Mouse (Mus musculus): ENCODE measurements at regions not wholly inside any gene's neighbourhood (a gene's known extent, or its start where the extent isn't known, plus 50 kb on each side); places are given as distances from the start of the nearest gene placed in this dataset.
A peak's percentile ranks its signal among the peaks of the same experiment; 100 is the strongest.

GRCm38 (mm10) chr16:55731003-55731402 lies 107.7 kb downstream of the Nfkbiz start:
- WGBS: 22% methylated on average over 8 of the region's 8 CpGs
- no peak for TF ChIP-seq POLR2A (IDR thresholded peaks at IDR 0.05; ENCODE audit: borderline replicate concordance, extremely low read depth, insufficient read depth, insufficient read length)
- DNase-seq (ENCODE audit: low spot score) (peak; percentile 82), ATAC-seq (ENCODE audit: low FRiP score, low read depth) (peak; percentile 83; the same call in 1 of the 2 replicates)
- Histone ChIP-seq H3K9ac (ENCODE audit: low read depth, low read length, severe bottlenecking) (no peak overlapping the region), H3K4me3 (replicated peaks; ENCODE audit: low read length) (no peak overlapping the region), H3K4me2 (replicated peaks; ENCODE audit: low read depth, low read length, severe bottlenecking) (no peak overlapping the region), H3K27ac (replicated peaks; ENCODE audit: low read depth, low read length) (peak overlapping the region; percentile 53; the same call in 1 of the 2 replicates), H3K4me1 (ENCODE audit: control insufficient read depth, insufficient read depth, low read length) (0 out of 2 replicates have a peak, but pooled peaks cover 3% of the 10 kb centered on the region), H3K27me3 (ENCODE audit: control insufficient read depth, insufficient read depth, low read length) (no peaks in the 10 kb centered on the region), H3K9me3 (ENCODE audit: control insufficient read depth, low read length) (no peaks in the 10 kb centered on the region), H3K36me3 (ENCODE audit: control insufficient read depth, insufficient read depth, low read length) (no peaks in the 10 kb centered on the region)

- no peaks in the 10 kb centered on the region for H3K27me3 ChIP-seq (ENCODE audit: control insufficient read depth, insufficient read depth, low read length)
- no peak overlapping the region for H3K9ac ChIP-seq (ENCODE audit: low read depth, low read length, severe bottlenecking)
- H3K4me3 ChIP-seq (replicated peaks; ENCODE audit: low read length): no peak overlapping the region
- H3K36me3 ChIP-seq (ENCODE audit: control insufficient read depth, insufficient read depth, low read length): no peaks in the 10 kb centered on the region
- no peak for TF ChIP-seq POLR2A (IDR thresholded peaks at IDR 0.05; ENCODE audit: borderline replicate concordance, extremely low read depth, insufficient read depth, insufficient read length)
- ATAC-seq (ENCODE audit: low FRiP score, low read depth): no peak
- no peaks in the 10 kb centered on the region for H3K9me3 ChIP-seq (ENCODE audit: control insufficient read depth, low read length)
- DNase-seq (ENCODE audit: low spot score): no peak
- WGBS: 18% methylated on average over 3 of the region's 3 CpGs
- H3K4me2 ChIP-seq (replicated peaks; ENCODE audit: low read depth, low read length, severe bottlenecking): no peak overlapping the region
- 0 out of 2 replicates have a peak, but pooled peaks cover 3% of the 10 kb centered on the region for H3K4me1 ChIP-seq (ENCODE audit: control insufficient read depth, insufficient read depth, low read length)
- H3K27ac ChIP-seq (replicated peaks; ENCODE audit: low read depth, low read length): no peak overlapping the region
Observed at GRCm38 (mm10) chr16:55726538-55726937, 112.2 kb downstream of the Nfkbiz start.

GRCm38 (mm10) chr16:55720430-55720829 lies 118.3 kb downstream of the Nfkbiz start:
- DNase-seq (ENCODE audit: low spot score): no peak
- Histone ChIP-seq H3K36me3 (ENCODE audit: control insufficient read depth, insufficient read depth, low read length) (no peaks in the 10 kb centered on the region), H3K27me3 (ENCODE audit: control insufficient read depth, insufficient read depth, low read length) (no peaks in the 10 kb centered on the region), H3K4me2 (replicated peaks; ENCODE audit: low read depth, low read length, severe bottlenecking) (no peak overlapping the region), H3K4me1 (ENCODE audit: control insufficient read depth, insufficient read depth, low read length) (no peaks in the 10 kb centered on the region), H3K9ac (ENCODE audit: low read depth, low read length, severe bottlenecking) (no peak overlapping the region), H3K27ac (replicated peaks; ENCODE audit: low read depth, low read length) (no peak overlapping the region), H3K9me3 (ENCODE audit: control insufficient read depth, low read length) (no peaks in the 10 kb centered on the region), H3K4me3 (replicated peaks; ENCODE audit: low read length) (no peak overlapping the region)
- 54% methylated on average over 3 of the region's 3 CpGs for WGBS
- no peak for TF ChIP-seq POLR2A (IDR thresholded peaks at IDR 0.05; ENCODE audit: borderline replicate concordance, extremely low read depth, insufficient read depth, insufficient read length)
- ATAC-seq (ENCODE audit: low FRiP score, low read depth): no peak

- no peak for DNase-seq (ENCODE audit: low spot score)
- WGBS: 38% methylated on average over 3 of the region's 3 CpGs
- Histone ChIP-seq H3K9ac (ENCODE audit: low read depth, low read length, severe bottlenecking) (no peak overlapping the region), H3K27me3 (ENCODE audit: control insufficient read depth, insufficient read depth, low read length) (no peaks in the 10 kb centered on the region), H3K4me2 (replicated peaks; ENCODE audit: low read depth, low read length, severe bottlenecking) (no peak overlapping the region), H3K27ac (replicated peaks; ENCODE audit: low read depth, low read length) (no peak overlapping the region), H3K9me3 (ENCODE audit: control insufficient read depth, low read length) (no peaks in the 10 kb centered on the region), H3K4me1 (ENCODE audit: control insufficient read depth, insufficient read depth, low read length) (no peaks in the 10 kb centered on the region), H3K4me3 (replicated peaks; ENCODE audit: low read length) (no peak overlapping the region), H3K36me3 (ENCODE audit: control insufficient read depth, insufficient read depth, low read length) (no peaks in the 10 kb centered on the region)
- no peak for ATAC-seq (ENCODE audit: low FRiP score, low read depth)
- TF ChIP-seq POLR2A (IDR thresholded peaks at IDR 0.05; ENCODE audit: borderline replicate concordance, extremely low read depth, insufficient read depth, insufficient read length): no peak
Observed at GRCm38 (mm10) chr16:55710017-55710416, 128.7 kb downstream of the Nfkbiz start.

GRCm38 (mm10) chr16:55706502-55706901 lies 132.2 kb downstream of the Nfkbiz start:
- no peak overlapping the region for H3K4me2 ChIP-seq (replicated peaks; ENCODE audit: low read depth, low read length, severe bottlenecking)
- H3K27me3 ChIP-seq (ENCODE audit: control insufficient read depth, insufficient read depth, low read length): no peaks in the 10 kb centered on the region
- H3K4me3 ChIP-seq (replicated peaks; ENCODE audit: low read length): no peak overlapping the region
- H3K9ac ChIP-seq (ENCODE audit: low read depth, low read length, severe bottlenecking): no peak overlapping the region
- H3K27ac ChIP-seq (replicated peaks; ENCODE audit: low read depth, low read length): no peak overlapping the region
- no peak for ATAC-seq (ENCODE audit: low FRiP score, low read depth)
- no peaks in the 10 kb centered on the region for H3K4me1 ChIP-seq (ENCODE audit: control insufficient read depth, insufficient read depth, low read length)
- no peak for DNase-seq (ENCODE audit: low spot score)
- H3K36me3 ChIP-seq (ENCODE audit: control insufficient read depth, insufficient read depth, low read length): no peaks in the 10 kb centered on the region
- no peaks in the 10 kb centered on the region for H3K9me3 ChIP-seq (ENCODE audit: control insufficient read depth, low read length)
- TF ChIP-seq POLR2A (IDR thresholded peaks at IDR 0.05; ENCODE audit: borderline replicate concordance, extremely low read depth, insufficient read depth, insufficient read length): no peak

- no peaks in the 10 kb centered on the region for H3K36me3 ChIP-seq (ENCODE audit: control insufficient read depth, insufficient read depth, low read length)
- H3K27ac ChIP-seq (replicated peaks; ENCODE audit: low read depth, low read length): no peak overlapping the region
- no peak for TF ChIP-seq POLR2A (IDR thresholded peaks at IDR 0.05; ENCODE audit: borderline replicate concordance, extremely low read depth, insufficient read depth, insufficient read length)
- no peak overlapping the region for H3K4me2 ChIP-seq (replicated peaks; ENCODE audit: low read depth, low read length, severe bottlenecking)
- no peaks in the 10 kb centered on the region for H3K9me3 ChIP-seq (ENCODE audit: control insufficient read depth, low read length)
- no peaks in the 10 kb centered on the region for H3K27me3 ChIP-seq (ENCODE audit: control insufficient read depth, insufficient read depth, low read length)
- WGBS: 75% methylated on average over 3 of the region's 3 CpGs
- DNase-seq (ENCODE audit: low spot score) (no peak), ATAC-seq (ENCODE audit: low FRiP score, low read depth) (no peak)
- H3K4me1 ChIP-seq (ENCODE audit: control insufficient read depth, insufficient read depth, low read length): no peaks in the 10 kb centered on the region
- H3K9ac ChIP-seq (ENCODE audit: low read depth, low read length, severe bottlenecking): no peak overlapping the region
- no peak overlapping the region for H3K4me3 ChIP-seq (replicated peaks; ENCODE audit: low read length)
Observed at GRCm38 (mm10) chr16:55698489-55698892, 140.2 kb downstream of the Nfkbiz start.
